Mouse (Mus musculus) megakaryocyte, adult 5-6 weeks (primary cell): ENCODE measurements at regions not wholly inside any gene's neighbourhood (a gene's known extent, or its start where the extent isn't known, plus 50 kb on each side); places are given as distances from the start of the nearest gene placed in this dataset.

ENCODE experiments used
- ATAC-seq: 2 replicates; pipeline ENCODE4 v1.8.0; 2016; ENCODE audit warnings: mild to moderate bottlenecking, inconsistent platforms; ENCODE audit not compliant: poor library complexity, severe bottlenecking

GRCm38 (mm10) chr17:68057264-68057663 lies 53.3 kb upstream of the Arhgap28 start:
- peak; percentile 89 for ATAC-seq

- ATAC-seq, result peak; percentile 78
Measured at GRCm38 (mm10) chr17:68060455-68060854, 56.5 kb upstream of the Arhgap28 start.

- ATAC-seq, result no peak
Measured at GRCm38 (mm10) chr17:68065751-68066150, 61.8 kb upstream of the Arhgap28 start.

- peak; percentile 39; the same call in 1 of the 2 replicates for ATAC-seq
Measured at GRCm38 (mm10) chr17:68066204-68066603, 62.3 kb upstream of the Arhgap28 start.

- ATAC-seq, result no peak
Measured at GRCm38 (mm10) chr17:68069008-68069407, 65.1 kb upstream of the Arhgap28 start.

- ATAC-seq, result no peak
Measured at GRCm38 (mm10) chr17:68069484-68069883, 65.6 kb upstream of the Arhgap28 start.

- no peak for ATAC-seq
Measured at GRCm38 (mm10) chr17:68071472-68071871, 67.6 kb upstream of the Arhgap28 start.

GRCm38 (mm10) chr17:68075712-68076111 lies 71.8 kb upstream of the Arhgap28 start:
- ATAC-seq, result no peak

GRCm38 (mm10) chr17:68078709-68079108 lies 74.8 kb upstream of the Arhgap28 start:
- ATAC-seq, result no peak

GRCm38 (mm10) chr17:68084446-68084845 lies 80.5 kb upstream of the Arhgap28 start:
- no peak for ATAC-seq

GRCm38 (mm10) chr17:68087149-68087548 lies 83.2 kb upstream of the Arhgap28 start:
- peak; percentile 40 for ATAC-seq

GRCm38 (mm10) chr17:68089179-68089578 lies 85.3 kb upstream of the Arhgap28 start:
- no peak for ATAC-seq

GRCm38 (mm10) chr17:68089830-68090229 lies 85.9 kb upstream of the Arhgap28 start:
- no peak for ATAC-seq

GRCm38 (mm10) chr17:68096982-68097381 lies 93.1 kb upstream of the Arhgap28 start:
- ATAC-seq, result no peak

GRCm38 (mm10) chr17:68097436-68097835 lies 93.5 kb upstream of the Arhgap28 start:
- no peak for ATAC-seq

GRCm38 (mm10) chr17:68100093-68100492 lies 96.2 kb upstream of the Arhgap28 start:
- peak; percentile 43; the same call in 1 of the 2 replicates for ATAC-seq

- no peak for ATAC-seq
Measured at GRCm38 (mm10) chr17:68103346-68103745, 99.4 kb upstream of the Arhgap28 start.

- ATAC-seq, result 0 out of 2 replicates have a peak, but pooled peaks have one; percentile 35
Measured at GRCm38 (mm10) chr17:68106366-68106765, 102.4 kb upstream of the Arhgap28 start.

GRCm38 (mm10) chr17:68107875-68108274 lies 104.0 kb upstream of the Arhgap28 start:
- no peak for ATAC-seq

- ATAC-seq, result no peak
Measured at GRCm38 (mm10) chr17:68111834-68112473, 108.0 kb upstream of the Arhgap28 start.

- no peak for ATAC-seq
Measured at GRCm38 (mm10) chr17:68112763-68113330, 108.9 kb upstream of the Arhgap28 start.

GRCm38 (mm10) chr17:68115599-68115998 lies 111.7 kb upstream of the Arhgap28 start:
- ATAC-seq, result no peak
